Mouse (Mus musculus) kidney, postnatal 0 days (tissue): ENCODE measurements around the gene Cckar. TPM values are rescaled to one million over a fixed set of nuclear protein-coding genes. Genes with fewer than 3 reads are reported as not detected.
"Not testable (repeated sequence)": the region's sequence is repeated elsewhere in the genome, so short reads cannot be mapped to it uniquely, and the experiment has no call there.

Source experiments
- ATAC-seq: fragments of 200-750 bp; cut with Nextera tagmentation; replicated peaks from 2 replicates; pipeline ENCODE4 v1.8.0; 2017; ENCODE audit warnings: low read depth, moderate number of reproducible peaks, moderate TSS enrichment, moderate library complexity; ENCODE audit not compliant: low FRiP score
- DNase-seq: peaks from one replicate; pipeline ENCODE4 v3.0.0-alpha.2; 2016; ENCODE audit warnings: low spot score
- H3K27ac ChIP-seq: fragments of 300-500 bp; sonication (generic); 2 replicates; pipeline ENCODE4 v1.5.1; 2014; ENCODE audit warnings: mild to moderate bottlenecking
- H3K27me3 ChIP-seq: fragments of 300-500 bp; sonication (generic); 2 replicates; pipeline ENCODE4 v1.6.1; 2014; ENCODE audit warnings: low read length, mixed read lengths; ENCODE audit not compliant: insufficient read depth
- H3K36me3 ChIP-seq: fragments of 300-500 bp; sonication (generic); 2 replicates; pipeline ENCODE4 v1.6.1; 2014; ENCODE audit warnings: low read length, mixed read lengths; ENCODE audit not compliant: insufficient read depth
- H3K4me1 ChIP-seq: fragments of 300-500 bp; sonication (generic); replicated peaks from 2 replicates; pipeline ENCODE4 v1.6.1; 2014; ENCODE audit warnings: antibody characterized with exemption, low read length, mixed read lengths; ENCODE audit not compliant: insufficient read depth
- H3K4me2 ChIP-seq: fragments of 300-500 bp; sonication (generic); 2 replicates; pipeline ENCODE4 v1.6.1; 2014; ENCODE audit warnings: mild to moderate bottlenecking, low read length, moderate library complexity, mixed read lengths
- H3K4me3 ChIP-seq: fragments of 300-500 bp; sonication (generic); replicated peaks from 2 replicates; pipeline ENCODE4 v1.5.1; 2014; ENCODE audit warnings: low read depth, low read length
- H3K9ac ChIP-seq: fragments of 300-500 bp; sonication (generic); 2 replicates; pipeline ENCODE4 v1.6.1; 2014; ENCODE audit warnings: low read depth, low read length
- H3K9me3 ChIP-seq: fragments of 300-500 bp; sonication (generic); replicated peaks from 2 replicates; pipeline ENCODE4 v1.6.1; 2016; ENCODE audit warnings: low read length, inconsistent platforms, mixed read lengths
- CTCF ChIP-seq: IDR thresholded peaks from 2 replicates; pipeline ENCODE4 v1.5.1; 2016; ENCODE audit warnings: antibody characterized with exemption, low read depth, mild to moderate bottlenecking, moderate library complexity
- WGBS: fragments of 180-500 bp; shearing (Covaris S2); extraction: QIAGEN DNeasy Blood & Tissue Kit; methylation state at CpG from one replicate; pipeline ENCODE4 v1.1.7; 2014; 5-methylcytosine and 5-hydroxymethylcytosine counted together
- polyA plus RNA-seq: library from polyadenylated mRNA; unstranded; fragments of >200 nt; fragmentation: Nextera tagmentation; extraction: Ambion mirVana; gene quantifications from 2 replicates; pipeline ENCODE4 v1.2.1, GENCODE M21; 2015

Gene Cckar
- polyA plus RNA-seq, 1 experiment from 2014 or later, result 9.1 TPM

- H3K27ac ChIP-seq, result no peak overlapping the region
- H3K36me3 ChIP-seq, result no peaks in the 10 kb centered on the region
- H3K4me2 ChIP-seq, result no peak overlapping the region
- ATAC-seq (no peak), DNase-seq (no peak)
- H3K9ac ChIP-seq, result no peak overlapping the region
- H3K27me3 ChIP-seq, result no peaks in the 10 kb centered on the region
- TF ChIP-seq CTCF, result no peak
- 54% methylated on average over 13 of the region's 13 CpGs for WGBS
- no peaks in the 10 kb centered on the region for H3K4me1 ChIP-seq
- no peak overlapping the region for H3K4me3 ChIP-seq
- H3K9me3 ChIP-seq, result no peaks in the 10 kb centered on the region
Observed at GRCm38 (mm10) chr5:53678036-53678767, 29.3 kb downstream of the Cckar start.

DNA sequence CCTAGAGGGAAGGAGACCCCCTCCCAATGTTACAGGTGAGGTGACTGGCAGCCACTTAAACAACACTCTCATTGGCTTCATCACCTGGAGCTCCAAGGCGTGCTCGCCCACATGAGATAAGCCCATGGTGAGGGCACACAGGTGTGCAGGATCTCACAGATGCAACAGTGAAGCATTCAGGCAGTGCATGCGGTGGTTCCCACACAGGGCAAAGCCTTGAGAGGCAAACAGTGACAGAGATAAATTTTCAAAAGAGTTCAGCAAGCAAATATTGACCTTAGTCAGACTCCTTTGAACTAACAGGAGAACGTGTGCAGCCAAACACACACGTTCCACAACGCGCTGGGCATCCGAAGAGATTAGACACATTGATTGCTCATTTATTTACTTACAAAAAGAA lies 30.8 kb downstream of the Cckar start:
- no peak overlapping the region for H3K4me3 ChIP-seq
- WGBS, result 77% methylated on average over 8 of the region's 8 CpGs
- H3K4me2 ChIP-seq, result no peak overlapping the region
- H3K9me3 ChIP-seq, result no peaks in the 10 kb centered on the region
- H3K27me3 ChIP-seq, result no peaks in the 10 kb centered on the region
- ATAC-seq (no peak), DNase-seq (no peak)
- TF ChIP-seq CTCF, result no peak
- H3K27ac ChIP-seq, result no peak overlapping the region
- H3K4me1 ChIP-seq, result no peaks in the 10 kb centered on the region
- H3K9ac ChIP-seq, result no peak overlapping the region
- no peaks in the 10 kb centered on the region for H3K36me3 ChIP-seq

DNA sequence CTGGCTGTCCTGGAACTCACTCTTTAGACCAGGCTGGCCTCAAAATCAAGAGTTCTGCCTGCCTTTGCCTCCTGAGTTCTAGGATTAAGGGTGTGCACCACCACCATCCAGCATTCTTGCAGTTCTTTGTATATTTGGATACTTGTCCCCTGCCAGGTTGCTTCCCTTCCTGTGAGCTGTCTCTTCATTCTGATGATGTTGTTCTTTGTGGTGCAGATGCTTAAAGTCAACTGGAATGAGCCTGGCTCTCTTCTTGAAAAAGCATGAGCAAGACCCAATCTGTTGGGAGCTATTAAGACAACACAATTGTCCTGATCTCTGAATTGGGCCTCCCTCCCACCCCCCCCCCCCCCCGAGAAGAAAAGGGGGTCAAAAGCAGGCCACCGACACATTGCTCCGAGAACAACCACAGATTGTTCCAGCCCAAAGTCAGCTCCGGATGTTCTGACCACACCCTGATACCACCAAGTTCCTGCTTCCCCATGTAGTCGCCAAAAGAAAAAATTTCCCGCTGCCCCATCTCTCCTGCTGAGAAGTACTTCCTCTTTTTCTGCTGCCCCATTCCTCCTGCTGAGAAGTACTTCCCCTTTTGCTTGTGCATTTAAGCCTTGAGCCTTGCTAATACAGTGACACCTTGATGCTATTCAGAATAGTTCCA lies 33.9 kb downstream of the Cckar start:
- H3K9me3 ChIP-seq, H3K4me1 ChIP-seq, DNase-seq, H3K9ac ChIP-seq, H3K27ac ChIP-seq, H3K36me3 ChIP-seq, ATAC-seq, H3K4me2 ChIP-seq, H3K27me3 ChIP-seq, H3K4me3 ChIP-seq: not testable (repeated sequence)
- 95% methylated on average over 5 of the region's 6 CpGs for WGBS

- no peaks in the 10 kb centered on the region for H3K9me3 ChIP-seq
- no peak overlapping the region for H3K4me2 ChIP-seq
- no peaks in the 10 kb centered on the region for H3K36me3 ChIP-seq
- no peak overlapping the region for H3K27ac ChIP-seq
- H3K9ac ChIP-seq, result no peak overlapping the region
- no peaks in the 10 kb centered on the region for H3K4me1 ChIP-seq
- peak; percentile 84 for DNase-seq
- peak; percentile 85 for TF ChIP-seq CTCF
- H3K27me3 ChIP-seq, result no peaks in the 10 kb centered on the region
- no peak overlapping the region for H3K4me3 ChIP-seq
- peak; percentile 77 for ATAC-seq
- WGBS, result 16% methylated on average over 5 of the region's 5 CpGs
Observed at GRCm38 (mm10) chr5:53672352-53672751, 35.2 kb downstream of the Cckar start.

DNA sequence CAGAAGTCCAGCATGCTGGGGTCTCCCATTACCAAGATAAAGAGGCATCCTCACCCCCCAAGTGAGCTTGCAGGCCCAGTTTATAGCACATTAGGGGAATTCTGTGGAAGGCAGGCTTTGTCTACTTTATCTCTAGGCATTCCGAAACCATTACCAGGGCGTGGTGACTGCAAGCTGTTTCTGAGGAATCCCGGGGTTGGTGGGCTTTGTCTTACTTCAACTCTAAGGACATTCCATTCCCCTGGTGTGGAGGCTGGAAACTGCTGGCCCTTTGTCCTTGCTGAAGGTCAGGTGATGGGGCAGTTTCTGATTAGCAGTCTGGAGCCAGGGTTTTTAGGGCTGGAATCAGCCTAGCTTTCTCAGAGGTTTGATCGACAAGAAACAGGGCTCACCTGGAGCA lies 36.0 kb downstream of the Cckar start:
- ATAC-seq, result no peak
- Histone ChIP-seq H3K9me3 (no peaks in the 10 kb centered on the region), H3K4me1 (no peaks in the 10 kb centered on the region), H3K36me3 (no peaks in the 10 kb centered on the region), H3K9ac (no peak overlapping the region), H3K4me3 (no peak overlapping the region), H3K27me3 (no peaks in the 10 kb centered on the region), H3K27ac (no peak overlapping the region), H3K4me2 (no peak overlapping the region)
- no peak for DNase-seq
- 79% methylated on average over 4 of the region's 4 CpGs for WGBS
- no peak for TF ChIP-seq CTCF

DNA sequence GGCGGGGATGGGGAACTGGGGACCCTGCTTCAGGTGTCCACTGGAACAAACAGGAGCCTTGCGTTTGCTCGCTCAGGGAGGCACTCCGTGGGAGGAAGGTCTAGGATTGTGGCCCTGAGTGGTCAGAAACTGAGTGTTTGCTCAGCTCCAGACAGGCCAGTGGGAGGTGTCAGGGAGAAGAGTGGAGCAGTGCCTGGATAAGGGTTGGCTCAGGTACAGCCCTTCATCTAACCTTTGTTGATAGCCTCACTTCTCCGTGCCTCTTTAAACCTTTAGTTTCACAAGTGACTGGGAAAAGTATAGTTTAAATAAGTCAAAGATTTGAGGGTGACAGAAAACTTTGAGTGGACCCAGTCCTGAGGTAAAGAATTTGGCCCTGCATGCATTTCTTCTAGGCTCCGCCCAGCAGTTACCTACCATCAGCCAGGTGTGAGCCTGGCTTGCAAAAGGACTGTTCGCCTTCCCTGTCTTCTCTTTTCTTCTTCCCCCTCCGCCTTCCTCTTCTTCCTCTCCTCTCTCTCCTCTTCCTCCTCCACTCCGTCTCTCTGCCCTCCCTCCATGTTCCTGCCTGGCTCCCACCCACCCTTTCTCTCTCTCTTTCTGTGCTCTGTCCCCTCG lies 37.1 kb downstream of the Cckar start:
- 79% methylated on average over 10 of the region's 10 CpGs for WGBS
- Histone ChIP-seq H3K4me1 (no peaks in the 10 kb centered on the region), H3K36me3 (no peaks in the 10 kb centered on the region), H3K9me3 (no peaks in the 10 kb centered on the region), H3K27ac (no peak overlapping the region), H3K4me3 (no peak overlapping the region), H3K9ac (no peak overlapping the region), H3K4me2 (no peak overlapping the region), H3K27me3 (no peaks in the 10 kb centered on the region)
- ATAC-seq (no peak), DNase-seq (no peak)
- TF ChIP-seq CTCF, result no peak
